Comparison of ENCODE assay signal across 9 mouse cellular contexts in genomic region chr15:77013753-77014241, GRCm38 (mm10). TPM values are rescaled to one million over a fixed set of nuclear protein-coding genes. Genes with fewer than 3 reads are reported as not detected.
DNase-seq lines count a peak whose midpoint lies in the region; ATAC-seq and TF ChIP-seq lines count a peak whose summit lies in the region.
"Had no signal": no experiment of that assay in that cellular context is flagged by ENCODE, and none has a peak within 500 bp of the region (broad histone marks: within the 10 kb centered on the region; RNA-seq: fewer than 3 reads in every experiment).

No protein-coding gene starts in this region.

- no peak for TF ChIP-seq CTCF in E14TG2a.4 (conservative IDR thresholded peaks at IDR 0.05; ENCODE audit: low read length)
- TF ChIP-seq CTCF in brain, embryonic 14.5 days (IDR thresholded peaks at IDR 0.05; ENCODE audit: borderline replicate concordance, extremely low read depth, insufficient read depth, insufficient read length) = no peak

- H3K9ac ChIP-seq in heart, embryonic 12.5 days = peak overlapping the region; percentile 70
- H3K9ac ChIP-seq in kidney, embryonic 16.5 days (replicated peaks; ENCODE audit: low read length) = no peak overlapping the region
- H3K9ac ChIP-seq in midbrain, embryonic 16.5 days (ENCODE audit: low read depth, low read length) = peak overlapping the region; percentile 52; the same call in 1 of the 2 replicates
- H3K9ac ChIP-seq: liver, embryonic 14.5 days had no signal

- WGBS in heart, embryonic 12.5 days = 10% methylated on average over 15 of the region's 15 CpGs
- whole genome bisulfite sequencing in kidney, embryonic 16.5 days = 1% methylated on average over 15 of the region's 15 CpGs
- WGBS in midbrain, embryonic 16.5 days = 23% methylated on average over 15 of the region's 15 CpGs

- H3K4me3 ChIP-seq in E14TG2a.4 (replicated peaks; ENCODE audit: low read length) = peak overlapping the region; percentile 68
- H3K4me3 ChIP-seq in heart, embryonic 12.5 days = peak overlapping the region; percentile 29
- no peak overlapping the region for H3K4me3 ChIP-seq in kidney, embryonic 16.5 days (ENCODE audit: low read length)
- H3K4me3 ChIP-seq in midbrain, embryonic 16.5 days (ENCODE audit: low read depth, low read length) = no peak overlapping the region

- peak overlapping the region; percentile 99 for H3K27ac ChIP-seq in heart, embryonic 12.5 days (ENCODE audit: poor library complexity, severe bottlenecking)
- H3K27ac ChIP-seq in kidney, embryonic 16.5 days (ENCODE audit: low read length) = peak overlapping the region; percentile 32; the same call in 1 of the 2 replicates
- peak overlapping the region; percentile 68 for H3K27ac ChIP-seq in midbrain, embryonic 16.5 days (ENCODE audit: low read length)
- H3K27ac ChIP-seq: liver, embryonic 14.5 days had no signal

- TF ChIP-seq POLR2A in brain, embryonic 14.5 days (IDR thresholded peaks at IDR 0.05; ENCODE audit: borderline replicate concordance, extremely low read depth, insufficient read depth, insufficient read length, poor library complexity, severe bottlenecking) = no peak

- H3K9me3 ChIP-seq in E14TG2a.4 (ENCODE audit: low read length) = peaks cover 23% of the 10 kb centered on the region
- H3K9me3 ChIP-seq in heart, embryonic 12.5 days (replicated peaks) = peaks cover 5% of the 10 kb centered on the region; the same call in 1 of the 2 replicates
- H3K9me3 ChIP-seq in kidney, embryonic 16.5 days (ENCODE audit: low read length) = no peaks in the 10 kb centered on the region
- H3K9me3 ChIP-seq in midbrain, embryonic 16.5 days (replicated peaks; ENCODE audit: control insufficient read depth, low read length, poor library complexity, severe bottlenecking) = no peaks in the 10 kb centered on the region

- no peaks in the 10 kb centered on the region for H3K36me3 ChIP-seq in E14TG2a.4 (ENCODE audit: insufficient read depth, low read length)
- H3K36me3 ChIP-seq in heart, embryonic 12.5 days = peaks cover 13% of the 10 kb centered on the region; the same call in 1 of the 2 replicates
- H3K36me3 ChIP-seq in kidney, embryonic 16.5 days (ENCODE audit: insufficient read depth, low read length) = no peaks in the 10 kb centered on the region
- no peaks in the 10 kb centered on the region for H3K36me3 ChIP-seq in midbrain, embryonic 16.5 days (ENCODE audit: control insufficient read depth, insufficient read depth, low read length)

- H3K27me3 ChIP-seq in E14TG2a.4 (ENCODE audit: insufficient read depth, low read length) = peaks cover 29% of the 10 kb centered on the region
- H3K27me3 ChIP-seq in heart, embryonic 12.5 days (replicated peaks) = no peaks in the 10 kb centered on the region
- H3K27me3 ChIP-seq in kidney, embryonic 16.5 days (ENCODE audit: insufficient read depth, low read length) = no peaks in the 10 kb centered on the region
- no peaks in the 10 kb centered on the region for H3K27me3 ChIP-seq in midbrain, embryonic 16.5 days (ENCODE audit: control insufficient read depth, insufficient read depth, low read depth, low read length)

- peak overlapping the region; percentile 61 for H3K4me2 ChIP-seq in heart, embryonic 12.5 days
- H3K4me2 ChIP-seq in kidney, embryonic 16.5 days (replicated peaks; ENCODE audit: low read depth, low read length) = peak overlapping the region; percentile 38
- H3K4me2 ChIP-seq in midbrain, embryonic 16.5 days (ENCODE audit: low read length) = peak overlapping the region; percentile 33

- H3K4me1 ChIP-seq in E14TG2a.4 (replicated peaks; ENCODE audit: low read depth, low read length) = peaks cover 29% of the 10 kb centered on the region
- peaks cover 64% of the 10 kb centered on the region for H3K4me1 ChIP-seq in heart, embryonic 12.5 days (replicated peaks)
- peaks cover 19% of the 10 kb centered on the region for H3K4me1 ChIP-seq in kidney, embryonic 16.5 days (ENCODE audit: insufficient read depth, low read length)
- peaks cover 13% of the 10 kb centered on the region; the same call in 1 of the 2 replicates for H3K4me1 ChIP-seq in midbrain, embryonic 16.5 days (ENCODE audit: control insufficient read depth, insufficient read depth, low read length)

- peak; percentile 75 for ATAC-seq in heart, embryonic 12.5 days (ENCODE audit: insufficient number of reproducible peaks, low FRiP score)
- peak; percentile 70 for ATAC-seq in kidney, embryonic 16.5 days (ENCODE audit: low FRiP score, low TSS enrichment)
- peak; percentile 77 for ATAC-seq in midbrain, embryonic 16.5 days
- ATAC-seq in megakaryocyte progenitor cell, adult 5-6 weeks (replicated peaks; ENCODE audit: poor library complexity) = no peak

- peak; percentile 87 for DNase-seq in brain, embryonic 14.5 days (ENCODE audit: low read depth)
- DNase-seq in layer of hippocampus, postnatal 10 days (ENCODE audit: low spot score in 2 of 2) = no peak
- no peak for DNase-seq in cerebellum, adult 9-11 months

RNA-seq across cellular contexts. Expression of gene Apol6, which starts 30.7 kb away (rescaled TPM):
- 0.04 and 0.05 TPM in 2 replicates for polyA plus RNA-seq in brain, embryonic 14.5 days (2012; rRNA removed)
- 0.36 TPM in 1 of 2 replicates, not detected in the other for polyA plus RNA-seq in heart, embryonic 12.5 days (2016; fragmentation: Nextera tagmentation; extraction: Ambion mirVana)
- polyA plus RNA-seq in kidney, embryonic 16.5 days (2015; fragmentation: Nextera tagmentation; extraction: Ambion mirVana) = not detected in 2 replicates
- not detected in 2 replicates for polyA plus RNA-seq in midbrain, embryonic 16.5 days (2015; fragmentation: Nextera tagmentation; extraction: Ambion mirVana)
- total RNA-seq in layer of hippocampus, postnatal 10 days (2021) = under 1 TPM in 1 of 2 experiments, not detected in 1; 0.25 TPM
- not detected in 2 replicates for total RNA-seq in megakaryocyte progenitor cell, adult 5-6 weeks (2015)
- total RNA-seq in megakaryocyte progenitor cell, adult 5-6 weeks (2017) = not detected in 2 replicates

RNA-seq across cellular contexts. Expression of gene Mb, which starts 36.7 kb away (rescaled TPM):
- 0.26 and 0.33 TPM in 2 replicates for polyA plus RNA-seq in brain, embryonic 14.5 days (2012; rRNA removed)
- polyA plus RNA-seq in heart, embryonic 12.5 days (2016; fragmentation: Nextera tagmentation; extraction: Ambion mirVana) = 209 and 214 TPM in 2 replicates
- polyA plus RNA-seq in kidney, embryonic 16.5 days (2015; fragmentation: Nextera tagmentation; extraction: Ambion mirVana) = 0.64 and 0.71 TPM in 2 replicates
- polyA plus RNA-seq in midbrain, embryonic 16.5 days (2015; fragmentation: Nextera tagmentation; extraction: Ambion mirVana) = 0.40 TPM in 1 of 2 replicates, not detected in the other
- under 1 TPM; 0.31 to 0.57 TPM for total RNA-seq in layer of hippocampus, postnatal 10 days (2021)
- not detected in 2 replicates for total RNA-seq in megakaryocyte progenitor cell, adult 5-6 weeks (2015)
- not detected in 2 replicates for total RNA-seq in megakaryocyte progenitor cell, adult 5-6 weeks (2017)

Comparison
In these comparisons a context has a peak if more than half of its experiments do, and no peak if none do; other contexts are left out.
1. H3K4me3 ChIP-seq: peak in E14TG2a.4 (single experiment) and heart, embryonic 12.5 days (single experiment); none in kidney, embryonic 16.5 days (single experiment) and midbrain, embryonic 16.5 days (single experiment).
2. H3K27ac ChIP-seq: peak in every context shown above with its lines; median percentile 99 in heart, embryonic 12.5 days; 68 in midbrain, embryonic 16.5 days; 32 in kidney, embryonic 16.5 days.
3. RNA of gene Mb, which starts 36.7 kb away (polyA plus RNA-seq): 209 to 214 TPM in heart, embryonic 12.5 days; 0.64 to 0.71 TPM in kidney, embryonic 16.5 days, 0.40 TPM in midbrain, embryonic 16.5 days and 0.26 to 0.33 TPM in brain, embryonic 14.5 days; every median in the first group is over 100 times any median in the second.
4. Peak in every context shown above with its lines, with median percentiles within 50 percentile points of each other: H3K4me2 ChIP-seq.